Comparison of ENCODE assay signal across 8 mouse cellular contexts in genomic region chr5:122778231-122779226, GRCm38 (mm10). TPM values are rescaled to one million over a fixed set of nuclear protein-coding genes. Genes with fewer than 3 reads are reported as not detected.
DNase-seq lines count a peak whose midpoint lies in the region; ATAC-seq and TF ChIP-seq lines count a peak whose summit lies in the region.

No protein-coding gene starts in this region.

- H3K36me3 ChIP-seq in midbrain, postnatal 0 days (ENCODE audit: insufficient read depth, low read length), result no peaks in the 10 kb centered on the region

- TF ChIP-seq CTCF in midbrain, postnatal 0 days (IDR thresholded peaks at IDR 0.05), result no peak

- H3K4me2 ChIP-seq in midbrain, postnatal 0 days (ENCODE audit: low read depth, low read length, poor library complexity, severe bottlenecking), result peak overlapping the region; percentile 87

- peak overlapping the region; percentile 88 for H3K9ac ChIP-seq in midbrain, postnatal 0 days (replicated peaks; ENCODE audit: low read length, poor library complexity, severe bottlenecking)

- peak; percentile 69 for ATAC-seq in midbrain, postnatal 0 days (ENCODE audit: low FRiP score)

- H3K4me3 ChIP-seq in midbrain, postnatal 0 days (ENCODE audit: low read depth, low read length), result peak overlapping the region; percentile 87

- intact Hi-C loops in heart, postnatal 10 days (cut with DNase I), result no loop called here
- intact Hi-C loops in left cerebral cortex, postnatal 36 days (cut with DNase I), result loop anchor here (5.0 to 10.0 kb wide), 2 partner anchors 276 to 366 kb away; partner anchors contain the start of genes Atp2a2 and Setd1b

- H3K27me3 ChIP-seq in midbrain, postnatal 0 days (ENCODE audit: insufficient read depth, low read length), result no peaks in the 10 kb centered on the region

- no peaks in the 10 kb centered on the region for H3K9me3 ChIP-seq in midbrain, postnatal 0 days (ENCODE audit: low read length)

- peak overlapping the region; percentile 47 for H3K27ac ChIP-seq in midbrain, postnatal 0 days (ENCODE audit: low read depth, low read length)

- H3K4me1 ChIP-seq in midbrain, postnatal 0 days (ENCODE audit: insufficient read depth, low read length), result no peaks in the 10 kb centered on the region; the same call in 1 of the 2 replicates

- DNase-seq in frontal cortex, adult 2 months (ENCODE audit: extremely low spot score in 1 of 2, low spot score in 1 of 2), result peak; percentile 49 to 55
- no peak for DNase-seq in frontal cortex, postnatal 14 days (ENCODE audit: low spot score in 2 of 2)
- DNase-seq in CD4-positive, CD25-positive, alpha-beta regulatory T cell, adult 2 months (ENCODE audit: low read depth, low spot score), result peak; percentile 43
- DNase-seq in embryo, embryonic 10 days (ENCODE audit: low spot score), result peak; percentile 29
- DNase-seq in heart, postnatal 10 days, result peak; percentile 45 to 46
- DNase-seq in left cerebral cortex, postnatal 36 days (ENCODE audit: low spot score in 2 of 2), result peak; percentile 51 to 66
- peak; percentile 22 for DNase-seq in midbrain, postnatal 0 days (ENCODE audit: low spot score)
- DNase-seq in layer of hippocampus, postnatal 10 days (ENCODE audit: low spot score in 2 of 2), result no peak

- 1% methylated on average over 40 of the region's 55 CpGs for WGBS in midbrain, postnatal 0 days

RNA-seq across cellular contexts. Expression of gene Camkk2, which starts 0.7 kb away (rescaled TPM):
- 193 and 204 TPM in 2 replicates for polyA plus RNA-seq in frontal cortex, adult 2 months (2012; rRNA removed)
- 10 to 100 TPM; 15.6 to 16.5 TPM for total RNA-seq in heart, postnatal 10 days (2021)
- total RNA-seq in left cerebral cortex, postnatal 36 days (2021), result 100 to 1,000 TPM; 243 to 273 TPM
- 70.5 and 70.9 TPM in 2 replicates for total RNA-seq in midbrain, postnatal 0 days (2014; rRNA removed)
- polyA plus RNA-seq in midbrain, postnatal 0 days (2015; fragmentation: Nextera tagmentation; extraction: Ambion mirVana), result 66.8 and 67.5 TPM in 2 replicates
- total RNA-seq in layer of hippocampus, postnatal 10 days (2021), result 100 to 1,000 TPM; 103 to 117 TPM

RNA-seq across cellular contexts. Expression of gene Anapc5, which starts 42.6 kb away (rescaled TPM):
- polyA plus RNA-seq in frontal cortex, adult 2 months (2012; rRNA removed), result 399 and 447 TPM in 2 replicates
- total RNA-seq in heart, postnatal 10 days (2021), result 100 to 1,000 TPM; 215 to 217 TPM
- total RNA-seq in left cerebral cortex, postnatal 36 days (2021), result 100 to 1,000 TPM; 208 to 231 TPM
- total RNA-seq in midbrain, postnatal 0 days (2014; rRNA removed), result 463 and 516 TPM in 2 replicates
- polyA plus RNA-seq in midbrain, postnatal 0 days (2015; fragmentation: Nextera tagmentation; extraction: Ambion mirVana), result 461 and 464 TPM in 2 replicates
- 100 to 1,000 TPM; 252 to 292 TPM for total RNA-seq in layer of hippocampus, postnatal 10 days (2021)

Comparison
In these comparisons a context has a peak if more than half of its experiments do, and no peak if none do; other contexts are left out.
1. DNase-seq: peak in frontal cortex, adult 2 months (2 of 2), CD4-positive, CD25-positive, alpha-beta regulatory T cell, adult 2 months (single experiment), embryo, embryonic 10 days (single experiment), heart, postnatal 10 days (2 of 2), left cerebral cortex, postnatal 36 days (2 of 2) and midbrain, postnatal 0 days (single experiment); none in frontal cortex, postnatal 14 days (0 of 2) and layer of hippocampus, postnatal 10 days (0 of 2).